Comparison of ENCODE assay signal across 1 mouse cellular context in the genomic region with DNA sequence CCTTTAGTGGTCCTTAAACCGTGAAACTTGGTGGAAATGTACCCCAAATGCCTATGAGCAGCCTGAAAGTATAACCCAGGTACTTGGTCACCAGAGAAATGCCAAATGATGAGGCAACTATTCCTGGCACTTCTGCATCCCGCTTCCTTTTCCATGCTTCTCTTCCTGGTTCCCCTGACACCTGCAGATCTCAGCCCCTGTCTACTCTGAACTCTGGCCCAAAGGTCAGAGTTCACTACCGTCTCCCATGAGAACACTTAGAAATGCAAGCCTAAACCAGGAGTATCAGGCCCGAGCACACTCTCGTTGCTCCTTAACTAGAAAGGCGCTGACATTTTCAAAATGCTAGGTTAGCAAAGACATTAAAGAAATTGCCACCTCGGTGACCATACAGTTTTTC.
TF ChIP-seq lines count a peak whose summit lies in the region.

No protein-coding gene starts in this region.

TF ChIP-seq in CH12.LX, 34 proteins besides CTCF, POLR2A, EP300 and RAD21 (continued from another document):
- no peak for TF ChIP-seq IRF4 (IDR thresholded peaks at IDR 0.05; ENCODE audit: low read depth, low read length)
- no peak for TF ChIP-seq USF1 (IDR thresholded peaks at IDR 0.05; ENCODE audit: low read depth, low read length)
